Mouse (Mus musculus) ovary, adult 18-20 months (tissue): ENCODE results near the gene Psmd10.

ENCODE experiments used
- DNase-seq: peaks from one replicate; pipeline ENCODE4 v3.0.0; 2022; ENCODE audit warnings: low spot score, mixed read lengths

The Psmd10 gene

GRCm38 (mm10) chrX:140956272-140956940 is at the start of gene Psmd10, which contains the start of gene Atg4a:
Psmd10 (minus strand) TSS chrX:140956728.
Atg4a (plus strand) TSS chrX:140956907.
- peak; percentile 86 for DNase-seq

DNA sequence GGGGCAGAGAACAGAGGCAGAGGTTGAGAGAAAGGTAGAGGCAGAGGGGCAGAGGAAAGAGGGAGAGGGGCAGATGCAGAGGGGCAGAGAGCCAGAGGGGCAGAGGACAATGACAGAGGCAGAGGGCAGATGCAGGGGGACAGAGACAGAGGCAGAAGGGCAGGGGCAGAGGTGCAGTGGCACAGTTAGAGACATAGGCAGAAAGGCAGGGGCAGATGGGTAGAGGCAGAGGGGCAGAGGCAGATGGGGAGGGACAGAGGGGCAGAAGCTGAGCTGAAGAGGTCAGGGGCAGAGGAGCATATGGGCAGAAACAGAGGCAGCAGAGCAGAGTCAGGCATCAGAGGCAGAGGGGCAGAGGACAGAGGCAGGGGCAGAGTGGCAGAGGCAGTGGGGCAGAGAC is 42.4 kb upstream of the Psmd10 start:
- DNase-seq, result no peak

GRCm38 (mm10) chrX:140997912-140998545 is 41.5 kb upstream of the Psmd10 start:
- DNase-seq, result no peak

GRCm38 (mm10) chrX:140996909-140997516 is 40.5 kb upstream of the Psmd10 start:
- DNase-seq, result no peak

GRCm38 (mm10) chrX:140985256-140985655 is 28.7 kb upstream of the Psmd10 start:
- DNase-seq, result no peak

DNA sequence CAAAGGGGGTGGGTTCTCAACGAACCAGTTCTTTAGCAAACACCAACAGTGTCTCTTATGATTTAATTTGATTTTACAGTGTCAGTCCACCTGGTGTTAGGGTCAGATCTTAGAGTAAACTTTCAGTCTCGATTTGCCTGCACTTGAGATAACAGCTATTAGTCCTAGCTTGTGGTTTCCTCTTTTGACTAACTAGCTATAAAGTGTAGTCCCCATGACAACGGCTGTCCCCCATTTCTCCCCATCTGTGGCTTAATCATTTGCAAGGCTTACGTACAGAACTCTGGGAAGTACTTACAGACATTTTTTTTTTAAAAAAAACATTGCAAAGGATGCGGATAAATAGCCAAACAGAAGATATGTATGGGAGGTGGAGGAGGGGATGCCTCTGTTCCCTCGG is 28.3 kb upstream of the Psmd10 start:
- DNase-seq, result no peak

DNA sequence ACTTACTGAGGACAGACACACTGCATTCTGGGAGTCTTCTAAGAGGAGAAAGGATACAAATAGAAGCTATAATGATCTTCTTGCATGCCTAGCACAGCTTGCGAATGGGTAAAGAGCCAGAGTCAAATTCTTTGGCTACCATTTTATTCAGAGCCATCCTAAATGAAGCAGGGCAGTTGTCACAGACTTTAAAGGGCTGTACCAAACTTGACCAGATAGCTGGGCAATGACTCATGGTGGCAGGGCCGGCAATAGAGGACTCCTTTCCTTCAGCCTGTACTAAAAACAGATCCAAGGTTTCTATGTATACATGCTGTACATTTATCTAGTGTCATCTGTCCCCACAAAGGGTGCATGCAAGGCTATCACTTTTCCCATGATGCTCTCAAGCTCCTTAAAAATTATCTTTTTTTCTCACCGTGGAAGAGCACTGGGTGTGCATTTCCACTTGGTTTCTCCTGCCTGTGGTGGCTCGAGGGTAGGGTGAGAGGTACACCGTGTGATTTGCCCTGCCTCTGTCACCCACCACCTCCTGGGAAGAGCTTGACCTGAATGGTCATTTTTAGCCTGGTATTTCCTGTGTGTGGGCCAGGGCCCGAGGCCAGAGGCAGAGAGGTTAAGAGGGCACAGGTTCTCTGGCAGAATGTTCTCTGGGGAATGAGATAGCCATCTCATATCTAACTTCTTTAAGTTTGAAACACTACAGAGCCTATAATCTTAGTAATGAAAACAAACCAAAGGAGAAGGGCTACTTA is 26.9 kb upstream of the Psmd10 start:
- no peak for DNase-seq

- no peak for DNase-seq
Observed at GRCm38 (mm10) chrX:140980163-140980562, 23.6 kb upstream of the Psmd10 start.

DNA sequence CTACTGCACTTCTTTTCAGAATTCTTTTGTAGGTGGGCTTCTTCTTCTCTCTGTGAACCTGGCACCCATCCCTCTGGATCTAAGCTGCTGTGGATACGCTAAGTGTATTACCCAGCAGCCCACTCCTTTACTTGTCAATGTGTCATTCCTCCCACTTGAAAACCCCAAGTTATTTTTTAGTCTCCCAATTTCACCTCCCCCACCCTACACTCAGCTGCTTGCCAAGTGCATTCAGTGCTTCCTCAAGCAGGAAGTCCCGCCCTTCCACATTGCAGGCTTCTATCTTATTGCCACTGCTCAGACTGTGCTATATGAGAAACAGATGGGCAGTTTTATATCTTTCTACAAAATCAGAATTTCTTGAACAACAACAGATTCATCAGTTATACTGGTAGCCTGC is 23.0 kb upstream of the Psmd10 start:
- no peak for DNase-seq

- DNase-seq, result no peak
Observed at GRCm38 (mm10) chrX:140978943-140979342, 22.4 kb upstream of the Psmd10 start.

- no peak for DNase-seq
Observed at GRCm38 (mm10) chrX:140956959-140957358, 431 bp upstream of the Psmd10 start.

DNA sequence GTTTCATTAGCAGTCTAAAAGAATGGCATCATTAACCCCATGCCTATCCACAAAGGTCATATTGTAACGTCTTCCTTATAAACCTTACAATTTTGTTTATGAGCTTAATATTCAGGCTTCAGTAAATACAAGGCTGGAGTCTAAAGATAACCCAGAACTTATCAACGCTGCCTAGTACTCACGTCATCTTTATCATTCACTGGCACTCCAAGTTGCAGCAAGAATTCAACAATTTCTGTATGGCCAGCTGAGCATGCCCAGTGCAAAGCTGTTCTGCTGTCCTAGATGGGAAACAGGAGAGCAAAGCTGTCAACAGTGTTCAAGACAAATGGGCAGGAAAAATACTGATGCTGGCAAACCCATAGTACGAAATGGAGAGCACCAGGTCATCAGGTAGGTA is 2.9 kb downstream of the Psmd10 start:
- DNase-seq, result no peak

GRCm38 (mm10) chrX:140936271-140936670 is 20.3 kb downstream of the Psmd10 start:
- DNase-seq, result no peak

GRCm38 (mm10) chrX:140933263-140933662 is 23.3 kb downstream of the Psmd10 start:
- DNase-seq, result no peak

GRCm38 (mm10) chrX:140932066-140932465 is 24.5 kb downstream of the Psmd10 start:
- DNase-seq, result no peak

DNA sequence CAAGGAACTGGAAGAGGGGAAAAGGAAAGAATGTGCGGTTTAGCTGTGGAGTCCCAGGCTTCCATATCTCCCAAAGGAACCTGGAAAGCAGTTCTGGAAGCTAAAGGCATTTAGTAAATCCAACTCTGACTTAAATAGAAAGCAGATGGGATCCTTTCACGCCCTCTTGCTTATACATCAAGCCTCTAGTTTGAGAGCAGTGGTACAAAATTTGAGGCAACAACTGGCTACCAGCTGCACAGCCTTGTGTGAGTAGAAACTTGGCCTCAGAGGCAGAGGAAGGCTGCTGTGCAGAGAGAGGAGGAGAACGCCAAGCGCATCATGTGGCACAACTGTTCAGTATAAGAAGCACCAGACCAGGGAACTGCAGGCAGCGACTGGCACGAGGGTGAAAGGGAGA is 35.2 kb downstream of the Psmd10 start:
- DNase-seq, result no peak

- DNase-seq, result no peak
Observed at GRCm38 (mm10) chrX:140907360-140907759, 49.2 kb downstream of the Psmd10 start, which contains the start of gene Vsig1. Vsig1 (plus strand) TSS chrX:140907608.

GRCm38 (mm10) chrX:140903487-140903886 is 53.0 kb downstream of the Psmd10 start:
- no peak for DNase-seq
